Mouse (Mus musculus) bone marrow, adult 2 months (tissue): ENCODE data around the gene Krtap26-1. TPM values are rescaled to one million over a fixed set of nuclear protein-coding genes. Genes with fewer than 3 reads are reported as not detected.

ENCODE experiments used
- H3K27ac ChIP-seq: fragments of 200-500 bp; 2 replicates; pipeline ENCODE4 v1.5.1; 2012; ENCODE audit warnings: low read depth, mild to moderate bottlenecking, control low read depth, inconsistent platforms, low read length; ENCODE audit not compliant: control insufficient read depth, poor library complexity, insufficient read depth
- H3K4me1 ChIP-seq: fragments of 200-500 bp; 2 replicates; pipeline ENCODE4 v1.6.1; 2011; ENCODE audit warnings: low read length; ENCODE audit not compliant: control insufficient read depth, insufficient read depth
- H3K4me3 ChIP-seq: fragments of 200-500 bp; replicated peaks from 2 replicates; pipeline ENCODE3; 2011; ENCODE audit warnings: mild to moderate bottlenecking, low read depth, low read length, control low read depth; ENCODE audit not compliant: control insufficient read depth
- CTCF ChIP-seq: fragments of 200-500 bp; IDR thresholded peaks from 2 replicates; pipeline ENCODE4 v1.5.1; 2011; ENCODE audit warnings: low read length, control low read depth; ENCODE audit not compliant: control insufficient read depth, insufficient read depth
- POLR2A ChIP-seq: fragments of 200-500 bp; IDR thresholded peaks from 2 replicates; pipeline ENCODE4 v1.6.1; 2011; ENCODE audit warnings: low read depth, mild to moderate bottlenecking, control low read depth, low read length, borderline replicate concordance; ENCODE audit not compliant: control insufficient read depth
- WGBS: fragments of 180-500 bp; shearing (Covaris S2); methylation state at CpG from one replicate; pipeline ENCODE4 v1.1.7; 2018; 5-methylcytosine and 5-hydroxymethylcytosine counted together
- polyA plus RNA-seq: library from polyadenylated mRNA; stranded (reverse); fragments of >200 nt; gene quantifications from 2 replicates; pipeline ENCODE4 v1.2.4, GENCODE M21; 2011; ENCODE audit warnings: low replicate concordance; ENCODE audit not compliant: missing spikeins, insufficient read depth, insufficient read length

Gene Krtap26-1
- polyA plus RNA-seq, 1 experiment = not detected

DNA sequence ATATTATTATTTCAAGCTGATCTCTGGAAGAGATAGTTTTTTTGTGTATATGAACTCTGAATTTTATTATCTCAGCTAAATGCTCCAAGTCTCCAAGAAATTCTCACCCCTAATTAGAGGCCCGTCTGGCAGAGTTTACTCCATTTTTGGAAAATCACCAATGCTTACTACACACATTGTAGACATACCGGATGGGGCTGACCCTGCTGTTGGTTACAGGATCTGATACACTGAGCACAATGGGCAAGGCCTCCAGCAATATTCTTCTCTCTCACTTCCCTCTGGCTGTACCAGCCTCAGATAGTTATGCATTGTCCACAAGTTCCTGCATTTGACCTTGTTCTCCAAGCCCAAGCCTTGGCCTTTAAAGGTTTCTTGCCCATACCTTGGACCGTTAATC lies 7.5 kb downstream of the Krtap26-1 start:
- Histone ChIP-seq H3K27ac (no peak overlapping the region), H3K4me3 (no peak overlapping the region), H3K4me1 (no peaks in the 10 kb centered on the region)
- no peak for TF ChIP-seq POLR2A
- TF ChIP-seq CTCF = no peak
- WGBS = 80% methylated on average over 3 of the region's 3 CpGs

DNA sequence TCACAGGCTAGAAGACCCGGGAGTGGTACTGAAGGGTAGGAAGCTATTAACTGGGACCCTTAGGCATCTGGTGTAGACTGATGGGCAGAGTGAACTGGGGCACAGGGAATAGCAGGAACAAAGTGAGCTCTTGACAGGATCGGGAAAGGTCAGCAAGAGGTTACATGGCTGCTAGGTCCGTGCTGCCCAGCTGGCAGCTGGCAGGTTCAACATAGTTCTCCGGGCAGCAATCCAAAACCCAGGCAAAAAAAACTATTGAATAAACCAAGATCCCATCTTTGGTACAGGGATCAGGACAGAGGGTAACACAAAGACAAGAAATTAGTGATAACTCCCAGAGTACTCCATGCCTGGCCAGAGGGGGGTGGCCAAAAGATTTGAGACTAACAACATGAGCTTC lies 12.5 kb downstream of the Krtap26-1 start:
- Histone ChIP-seq H3K27ac (no peak overlapping the region), H3K4me3 (no peak overlapping the region), H3K4me1 (no peaks in the 10 kb centered on the region)
- 80% methylated on average over 4 of the region's 4 CpGs for WGBS
- TF ChIP-seq POLR2A (no peak), CTCF (no peak)

DNA sequence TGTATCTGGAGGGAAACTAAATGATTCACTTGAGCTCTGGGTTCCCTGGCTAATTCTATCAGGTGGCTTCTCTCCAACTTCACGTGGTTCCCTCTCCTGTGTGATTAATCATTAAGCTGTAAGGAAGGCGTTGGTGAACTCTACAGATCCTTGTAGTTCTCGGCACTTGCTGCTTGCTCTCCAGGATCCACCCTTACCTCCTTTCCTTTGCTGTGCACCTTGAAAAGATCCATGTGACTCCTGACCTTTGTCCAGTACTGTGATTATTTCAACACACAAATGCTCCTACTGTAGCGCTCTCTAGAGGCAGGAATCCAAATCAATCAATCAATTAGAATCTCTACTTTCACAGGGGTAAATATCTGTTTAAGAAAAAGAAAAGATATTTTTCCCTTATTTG lies 16.1 kb downstream of the Krtap26-1 start:
- H3K4me3 ChIP-seq = no peak overlapping the region
- 75% methylated on average over 4 of the region's 4 CpGs for WGBS

DNA sequence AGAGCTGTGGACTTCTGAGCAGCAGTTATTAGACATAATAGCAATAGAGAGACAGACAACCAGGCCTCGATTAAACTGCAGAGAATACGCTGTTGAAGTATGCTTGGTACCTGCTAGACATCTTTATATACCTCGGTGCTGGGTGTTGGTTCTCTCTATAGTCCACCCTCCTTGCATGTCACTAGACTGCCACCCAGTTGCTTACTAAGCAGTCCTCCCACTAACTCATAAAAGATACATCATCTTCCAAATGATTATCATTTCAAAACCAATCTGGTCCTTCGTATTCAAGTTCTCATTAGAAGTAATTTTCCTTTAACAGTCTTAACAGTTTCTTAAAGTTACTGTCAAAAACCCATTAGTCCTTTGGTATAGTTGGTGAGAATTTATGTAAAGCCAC lies 20.0 kb downstream of the Krtap26-1 start, which contains the start of gene 2310079G19Rik:
Gene 2310079G19Rik (minus strand): TSS at position 101 of the 400 bp plus-strand sequence.
- H3K4me1 ChIP-seq = no peaks in the 10 kb centered on the region
- no peak for TF ChIP-seq CTCF
- TF ChIP-seq POLR2A = no peak
- no peak within 1 kb of the TSS for H3K27ac ChIP-seq
- no peak within 1 kb of the TSS for H3K4me3 ChIP-seq
- 83% methylated on average over 4 of the region's 4 CpGs for WGBS

More for the DNA sequence above, 16.1 kb downstream of the Krtap26-1 start:
- Histone ChIP-seq H3K27ac (no peak overlapping the region), H3K4me1 (no peaks in the 10 kb centered on the region)
- TF ChIP-seq CTCF (no peak), POLR2A (no peak)

DNA sequence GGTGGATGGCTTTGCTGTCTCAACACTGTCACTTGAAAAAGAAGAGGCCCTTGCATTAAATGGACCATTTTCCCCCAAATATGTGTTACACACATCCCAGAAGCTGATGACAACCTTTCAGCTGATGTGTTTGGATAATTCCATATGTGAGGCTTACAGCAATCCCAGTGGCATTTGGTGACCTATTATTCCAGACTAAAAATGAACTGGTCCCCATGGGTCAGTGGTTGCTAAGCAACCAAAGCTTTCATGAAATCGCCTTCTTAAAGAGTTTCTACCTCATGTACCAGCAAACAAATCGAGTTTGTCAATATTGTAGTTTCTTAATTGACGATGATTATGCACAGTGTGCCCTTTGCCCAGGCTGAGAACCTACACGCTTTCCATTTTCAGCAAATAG lies 34.9 kb downstream of the Krtap26-1 start:
- Histone ChIP-seq H3K27ac (no peak overlapping the region), H3K4me1 (no peaks in the 10 kb centered on the region), H3K4me3 (no peak overlapping the region)
- 82% methylated on average over 4 of the region's 4 CpGs for WGBS
- TF ChIP-seq POLR2A (no peak), CTCF (no peak)

DNA sequence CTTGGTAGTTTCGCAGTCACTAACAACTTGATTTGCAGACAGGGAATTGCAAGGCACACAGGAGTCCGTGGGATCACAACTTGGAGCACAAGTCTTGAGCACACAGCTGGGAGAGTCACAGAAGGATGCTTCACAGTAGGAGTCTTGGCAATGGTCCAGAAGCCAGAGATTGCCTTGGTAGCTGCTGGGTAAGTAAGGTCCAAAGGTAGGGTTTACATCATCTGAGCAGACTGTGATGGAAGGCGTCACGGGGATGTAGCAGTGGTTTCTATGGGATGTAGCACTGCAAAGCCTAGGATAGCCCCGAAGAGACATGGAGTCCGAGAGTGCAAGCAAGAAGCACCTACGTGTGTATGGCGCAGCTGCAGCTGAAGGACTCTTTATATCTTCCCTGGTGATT lies 35.7 kb downstream of the Krtap26-1 start, which contains the start of gene Krtap24-1:
Gene Krtap24-1 (minus strand): TSS at position 358 of the 400 bp plus-strand sequence.
- Histone ChIP-seq H3K4me1 (no peaks in the 10 kb centered on the region), H3K4me3 (no peak within 1 kb of the TSS), H3K27ac (no peak within 1 kb of the TSS)
- WGBS = 87% methylated on average over 8 of the region's 8 CpGs
- TF ChIP-seq CTCF (no peak), POLR2A (no peak)

DNA sequence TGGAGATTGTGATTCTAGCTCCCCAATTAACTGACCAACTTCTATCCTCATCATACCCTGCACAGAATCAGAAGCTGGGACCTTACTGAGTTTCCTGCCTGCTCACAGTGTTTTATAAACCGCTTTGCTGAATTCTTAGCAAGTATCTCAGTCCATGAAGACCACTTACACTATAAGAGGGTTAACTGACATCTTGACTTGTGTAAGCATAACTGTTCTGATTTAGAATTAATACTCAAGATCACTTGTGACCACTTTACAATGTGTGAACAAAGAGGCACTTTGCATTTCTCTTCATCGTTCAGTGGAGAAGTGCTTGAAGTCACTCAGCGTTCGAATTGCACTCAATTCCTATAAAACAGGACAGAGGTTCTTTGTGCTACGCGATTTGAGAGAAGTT lies 43.0 kb downstream of the Krtap26-1 start:
- Histone ChIP-seq H3K27ac (no peak overlapping the region), H3K4me1 (no peaks in the 10 kb centered on the region), H3K4me3 (no peak overlapping the region)
- 87% methylated on average over 6 of the region's 6 CpGs for WGBS
- TF ChIP-seq CTCF = no peak

DNA sequence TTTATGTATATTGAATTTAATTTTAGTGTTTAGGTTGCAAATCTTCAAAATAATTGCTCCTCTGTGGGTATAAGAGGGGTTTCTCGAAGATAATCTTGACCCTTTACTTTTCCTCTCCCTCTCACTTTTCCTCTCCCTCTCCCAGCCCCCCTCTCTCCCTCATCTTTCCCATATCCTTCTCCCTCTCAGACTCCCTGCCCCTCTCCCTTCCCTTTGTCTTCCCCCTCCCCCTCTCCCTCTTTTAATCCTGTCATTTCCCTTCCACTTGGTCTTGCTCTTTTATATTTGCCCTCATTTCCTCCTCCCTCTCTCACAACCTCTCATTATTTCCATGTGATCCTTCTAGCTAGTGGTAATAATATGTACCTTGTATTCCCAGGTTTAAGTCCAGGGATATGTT lies 45.1 kb downstream of the Krtap26-1 start:
- Histone ChIP-seq H3K27ac (no peak overlapping the region), H3K4me3 (no peak overlapping the region), H3K4me1 (no peaks in the 10 kb centered on the region)
- TF ChIP-seq POLR2A (no peak), CTCF (no peak)
- WGBS = 22% methylated on average over 1 of the region's 1 CpGs

DNA sequence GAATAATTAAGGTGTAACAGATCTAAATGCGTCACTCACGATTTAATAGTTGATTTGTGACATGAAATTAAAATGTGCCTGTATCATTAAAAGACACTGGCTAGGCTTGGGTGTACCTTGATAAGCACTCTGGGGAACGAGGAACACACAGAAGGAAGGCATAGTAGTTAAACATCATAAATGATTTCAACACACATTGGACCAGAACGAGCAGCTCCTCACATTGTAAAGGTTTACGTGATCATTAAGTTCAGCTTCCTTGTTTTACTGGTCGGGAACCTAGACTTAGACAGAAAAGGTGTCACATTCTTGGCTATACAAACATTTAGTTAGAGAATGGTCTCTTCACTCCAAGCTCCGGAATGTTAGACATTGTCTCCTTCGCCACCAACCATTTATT lies 47.3 kb downstream of the Krtap26-1 start:
- H3K4me3 ChIP-seq = no peak overlapping the region
- 67% methylated on average over 8 of the region's 8 CpGs for WGBS
- TF ChIP-seq POLR2A (no peak), CTCF (no peak)
- no peak overlapping the region for H3K27ac ChIP-seq
- H3K4me1 ChIP-seq = no peaks in the 10 kb centered on the region

DNA sequence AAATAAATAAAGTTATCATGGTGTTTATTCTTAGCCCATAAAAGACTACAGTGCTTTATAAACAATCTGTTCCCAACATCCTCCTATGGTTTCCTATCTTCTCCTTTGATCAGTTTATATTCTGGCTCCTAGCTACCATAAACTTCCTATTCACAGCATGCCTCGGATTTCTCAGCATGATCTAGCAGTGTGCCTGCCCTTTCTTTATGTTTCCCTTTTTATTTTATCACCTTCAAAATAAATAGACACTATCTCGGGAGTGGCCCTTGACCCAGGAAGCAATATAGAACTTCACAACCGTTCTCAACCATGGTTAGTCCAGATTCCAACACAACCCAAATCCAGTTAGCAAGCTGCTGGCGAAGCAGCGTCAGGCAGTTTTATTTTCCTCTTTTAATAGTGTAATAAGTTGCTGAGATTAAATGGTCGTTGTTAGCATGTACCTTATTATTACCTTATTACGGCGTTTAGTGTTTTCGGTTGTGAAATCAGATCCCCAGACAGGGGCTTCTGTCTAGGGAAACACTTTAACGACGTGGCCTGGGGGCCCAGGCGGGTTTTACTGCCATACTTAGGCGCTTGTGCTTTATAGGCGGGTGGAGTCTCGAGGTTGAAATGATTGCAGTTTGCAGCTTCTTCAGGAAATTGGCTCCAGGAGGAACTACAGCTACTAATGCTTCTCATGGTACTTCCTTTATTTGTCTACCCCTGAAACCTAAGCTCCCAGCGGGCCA lies 47.9 kb downstream of the Krtap26-1 start:
- TF ChIP-seq POLR2A (no peak), CTCF (no peak)
- no peak overlapping the region for H3K27ac ChIP-seq
- WGBS = 20% methylated on average over 16 of the region's 16 CpGs
- H3K4me1 ChIP-seq = no peaks in the 10 kb centered on the region
- no peak overlapping the region for H3K4me3 ChIP-seq

Other genes starting within 250 kb of the Krtap26-1 start
- gene Cldn17, start 140.8 kb downstream of the Krtap26-1 start, polyA plus RNA-seq = not detected in 2 replicates
- gene Cldn8, start 84.6 kb downstream of the Krtap26-1 start, polyA plus RNA-seq = not detected in 2 replicates
- gene Krtap24-1, start 35.5 kb downstream of the Krtap26-1 start, polyA plus RNA-seq = not detected in 2 replicates
- not detected in 2 replicates for gene 2310079G19Rik, start 20.1 kb downstream of the Krtap26-1 start, polyA plus RNA-seq
- not detected in 2 replicates for gene Krtap27-1, start 23.9 kb upstream of the Krtap26-1 start, polyA plus RNA-seq
- not detected in 2 replicates for gene 2310061N02Rik, start 60.2 kb upstream of the Krtap26-1 start, polyA plus RNA-seq
- not detected in 2 replicates for gene Krtap13-1, start 81.1 kb upstream of the Krtap26-1 start, polyA plus RNA-seq
- not detected in 2 replicates for gene Krtap13, start 103.8 kb upstream of the Krtap26-1 start, polyA plus RNA-seq
- not detected in 2 replicates for gene 2310034C09Rik, start 111.1 kb upstream of the Krtap26-1 start, polyA plus RNA-seq
- gene 2310057N15Rik, start 126.4 kb upstream of the Krtap26-1 start, polyA plus RNA-seq = not detected in 2 replicates
- not detected in 2 replicates for gene Gm5965, start 130.1 kb upstream of the Krtap26-1 start, polyA plus RNA-seq
- gene Gm20741, start 164.4 kb upstream of the Krtap26-1 start, polyA plus RNA-seq = not detected in 2 replicates
- not detected in 2 replicates for gene Krtap15, start 172.4 kb upstream of the Krtap26-1 start, polyA plus RNA-seq
- gene Krtap14, start 178.3 kb upstream of the Krtap26-1 start, polyA plus RNA-seq = not detected in 2 replicates
- gene Krtap19-1, start 221.6 kb upstream of the Krtap26-1 start, polyA plus RNA-seq = not detected in 2 replicates
- not detected in 2 replicates for gene Krtap19-2, start 226.5 kb upstream of the Krtap26-1 start, polyA plus RNA-seq
- gene Krtap19-3, start 230.2 kb upstream of the Krtap26-1 start, polyA plus RNA-seq = not detected in 2 replicates
- not detected in 2 replicates for gene Krtap19-4, start 237.3 kb upstream of the Krtap26-1 start, polyA plus RNA-seq
- not detected in 2 replicates for gene Krtap19-5, start 248.7 kb upstream of the Krtap26-1 start, polyA plus RNA-seq